Mouse (Mus musculus): ENCODE results near the gene Pnkd. TPM values are rescaled to one million over a fixed set of nuclear protein-coding genes. Genes with fewer than 3 reads are reported as not detected.

Pnkd gene
- total and polyA plus RNA-seq, 3 experiments, result 45.5 to 318 (median 154) TPM

- Histone ChIP-seq H3K4me3 (replicated peaks in 1 of 3; ENCODE audit: low read depth in 2 of 3, low read length in 2 of 3, poor library complexity in 1 of 3) (peak overlapping the region in 1 of 3 experiments; percentile 42), H3K36me3 (replicated peaks in 1 of 2; ENCODE audit: control insufficient read depth in 1 of 2, insufficient read depth in 1 of 2, low read length in 1 of 2) (no peaks in the 10 kb centered on the region), H3K9me3 (replicated peaks; ENCODE audit: low read length) (no peaks in the 10 kb centered on the region), H3K27me3 (replicated peaks) (no peaks in the 10 kb centered on the region), H3K9ac (ENCODE audit: insufficient read depth, low read depth) (no peak overlapping the region), H3K79me2 (replicated peaks; ENCODE audit: control insufficient read depth, extremely low read depth, insufficient read depth, poor library complexity, severe bottlenecking) (no peaks in the 10 kb centered on the region), H3K27ac (ENCODE audit: insufficient read depth, low read depth) (peak overlapping the region; percentile 47), H3K4me2 (ENCODE audit: insufficient read depth, low read depth, poor library complexity, severe bottlenecking) (0 out of 2 replicates have a peak overlapping the region, but pooled peaks have one; percentile 1), H3K4me1 (ENCODE audit: control insufficient read depth in 1 of 2, insufficient read depth in 2 of 2) (peaks cover 42 to 60% of the 10 kb centered on the region in 2 experiments)
- dilution Hi-C loops (cut with MboI; ENCODE audit: extremely low pct_ligation_motif_present, extremely low pct_unique_long_range_greater_than_20kb, low sequenced_read_pairs) (no loop called here), in situ Hi-C loops (cut with MboI; ENCODE audit: low pct_ligation_motif_present, low pct_unique_long_range_greater_than_20kb, low sequenced_read_pairs) (no loop called here)
- TF ChIP-seq KAT2A (IDR thresholded peaks at IDR 0.05; ENCODE audit: insufficient replicate concordance, low read length) (no peak), E2F4 (IDR thresholded peaks at IDR 0.05; ENCODE audit: insufficient replicate concordance, low read depth, low read length) (no peak), JUN (IDR thresholded peaks at IDR 0.05; ENCODE audit: insufficient read depth, low read depth, low read length) (no peak), EP300 (IDR thresholded peaks at IDR 0.05; ENCODE audit: low read length) (peak; percentile 2; the same call in 1 of the 2 replicates), ETS1 (conservative IDR thresholded peaks at IDR 0.05; ENCODE audit: low read depth, low read length) (peak; percentile 90), RCOR1 (conservative IDR thresholded peaks at IDR 0.05; ENCODE audit: low read depth, low read length) (no peak), USF2 (conservative IDR thresholded peaks at IDR 0.05; ENCODE audit: low read depth, low read length) (no peak), BHLHE40 (IDR thresholded peaks at IDR 0.05; ENCODE audit: low read depth, low read length) (peak; percentile 93), MYC (IDR thresholded peaks at IDR 0.05; ENCODE audit: low read depth, low read length) (0 out of 2 replicates have a peak, but pooled peaks have one; percentile 8), NRF1 (IDR thresholded peaks at IDR 0.05; ENCODE audit: low read depth, low read length) (no peak), ZKSCAN1 (IDR thresholded peaks at IDR 0.05; ENCODE audit: borderline replicate concordance, low read depth, low read length) (no peak), GABPA (IDR thresholded peaks at IDR 0.05; ENCODE audit: insufficient replicate concordance, low read depth, low read length) (peak; percentile 27; the same call in 1 of the 2 replicates), MXI1 (IDR thresholded peaks at IDR 0.05; ENCODE audit: low read depth, low read length) (no peak), CHD2 (IDR thresholded peaks at IDR 0.05; ENCODE audit: low read length) (no peak), PAX5 (IDR thresholded peaks at IDR 0.05; ENCODE audit: low read length) (no peak), ELF1 (IDR thresholded peaks at IDR 0.05; ENCODE audit: low read depth, low read length) (no peak), HCFC1 (IDR thresholded peaks at IDR 0.05; ENCODE audit: low read depth, low read length) (no peak), TCF12 (IDR thresholded peaks at IDR 0.05; ENCODE audit: low read depth, low read length) (peak; percentile 79), ZMIZ1 (IDR thresholded peaks at IDR 0.05; ENCODE audit: low read depth, low read length) (no peak), CHD1 (IDR thresholded peaks at IDR 0.05; ENCODE audit: low read depth, low read length) (no peak), ZNF384 (IDR thresholded peaks at IDR 0.05; ENCODE audit: low read depth, low read length) (no peak), MAFK (IDR thresholded peaks at IDR 0.05; ENCODE audit: insufficient replicate concordance, low read length) (peak; percentile 75), POLR2AphosphoS2 (IDR thresholded peaks at IDR 0.05; ENCODE audit: low read depth, low read length) (no peak), POLR2A (IDR thresholded peaks at IDR 0.05; ENCODE audit: low read depth, low read length) (no peak), USF1 (IDR thresholded peaks at IDR 0.05; ENCODE audit: low read depth, low read length) (peak; percentile 28), IRF4 (IDR thresholded peaks at IDR 0.05; ENCODE audit: low read depth, low read length) (peak; percentile 11; the same call in 1 of the 2 replicates), SIN3A (IDR thresholded peaks at IDR 0.05; ENCODE audit: low read length) (no peak), TBP (conservative IDR thresholded peaks at IDR 0.05; ENCODE audit: low read depth, low read length) (no peak), JUND (conservative IDR thresholded peaks at IDR 0.05; ENCODE audit: low read depth, low read length) (no peak), ZC3H11A (IDR thresholded peaks at IDR 0.05; ENCODE audit: low read depth, low read length) (no peak), UBTF (IDR thresholded peaks at IDR 0.05; ENCODE audit: low read depth, low read length) (no peak), MEF2A (IDR thresholded peaks at IDR 0.05; ENCODE audit: borderline replicate concordance, low read depth, low read length) (no peak; the same call in none of the 2 replicates), SMC3 (IDR thresholded peaks at IDR 0.05; ENCODE audit: low read depth, low read length) (no peak), MAX (IDR thresholded peaks at IDR 0.05; ENCODE audit: low read length) (0 out of 2 replicates have a peak, but pooled peaks have one; percentile 8), RAD21 (IDR thresholded peaks at IDR 0.05; ENCODE audit: low read depth, low read length) (no peak), CTCF (conservative IDR thresholded peaks at IDR 0.05 in 1 of 2, IDR thresholded peaks at IDR 0.05 in 1 of 2; ENCODE audit: low read depth in 2 of 2, low read length in 2 of 2) (no peak), MAZ (IDR thresholded peaks at IDR 0.05; ENCODE audit: low read depth, low read length) (no peak), NELFE (IDR thresholded peaks at IDR 0.05; ENCODE audit: low read depth, low read length) (no peak)
- peak; percentile 74 for DNase-seq (ENCODE audit: extremely low read depth)
These were observed 91.7 kb downstream of the Pnkd start for GRCm38 (mm10) chr1:74376396-74376795.
